Mouse (Mus musculus) hindbrain, embryonic 11.5 days (tissue): ENCODE data around the gene Colgalt2. TPM values are rescaled to one million over a fixed set of nuclear protein-coding genes. Genes with fewer than 3 reads are reported as not detected.

Experiments used
- ATAC-seq: fragments of 200-750 bp; cut with Nextera tagmentation; 2 replicates; pipeline ENCODE4 v1.8.0; 2017; ENCODE audit warnings: mild to moderate bottlenecking, moderate TSS enrichment, moderate library complexity; ENCODE audit not compliant: low FRiP score
- DNase-seq: peaks from one replicate; pipeline ENCODE4 v3.0.0-alpha.2; 2015; ENCODE audit warnings: low spot score
- H3K27ac ChIP-seq: fragments of 300-500 bp; sonication (generic); 2 replicates; pipeline ENCODE4 v1.5.1; 2014; ENCODE audit warnings: mild to moderate bottlenecking, low read depth, low read length
- H3K27me3 ChIP-seq: fragments of 300-500 bp; sonication (generic); 2 replicates; pipeline ENCODE4 v1.6.1; 2014; ENCODE audit warnings: mild to moderate bottlenecking, low read length, moderate library complexity, mixed read lengths; ENCODE audit not compliant: control insufficient read depth, insufficient read depth
- H3K36me3 ChIP-seq: fragments of 300-500 bp; sonication (generic); 2 replicates; pipeline ENCODE4 v1.6.1; 2014; ENCODE audit warnings: mild to moderate bottlenecking, low read length, moderate library complexity, mixed read lengths; ENCODE audit not compliant: control insufficient read depth, insufficient read depth
- H3K4me1 ChIP-seq: fragments of 300-500 bp; sonication (generic); replicated peaks from 2 replicates; pipeline ENCODE4 v1.6.1; 2014; ENCODE audit warnings: low read length, mixed read lengths; ENCODE audit not compliant: control insufficient read depth, insufficient read depth
- H3K4me2 ChIP-seq: fragments of 300-500 bp; sonication (generic); replicated peaks from 2 replicates; pipeline ENCODE4 v1.6.1; 2014; ENCODE audit warnings: mild to moderate bottlenecking, low read depth, low read length
- H3K4me3 ChIP-seq: fragments of 300-500 bp; sonication (generic); 2 replicates; pipeline ENCODE4 v1.5.1; 2014; ENCODE audit warnings: low read depth, low read length
- H3K9ac ChIP-seq: fragments of 300-500 bp; sonication (generic); 2 replicates; pipeline ENCODE4 v1.6.1; 2014; ENCODE audit warnings: low read depth, low read length
- H3K9me3 ChIP-seq: fragments of 300-500 bp; sonication (generic); 2 replicates; pipeline ENCODE4 v1.6.1; 2016; ENCODE audit warnings: low read length; ENCODE audit not compliant: control insufficient read depth
- WGBS: fragments of 180-500 bp; shearing (Covaris S2); extraction: QIAGEN DNeasy Blood & Tissue Kit; methylation state at CpG from one replicate; pipeline ENCODE4 v1.1.7; 2014; 5-methylcytosine and 5-hydroxymethylcytosine counted together
- polyA plus RNA-seq: library from polyadenylated mRNA; unstranded; fragments of >200 nt; fragmentation: Nextera tagmentation; extraction: Ambion mirVana; gene quantifications from 2 replicates; pipeline ENCODE4 v1.2.1, GENCODE M21; 2014

Gene Colgalt2
- polyA plus RNA-seq, 1 experiment from 2014 or later = 2.7 TPM

- Histone ChIP-seq H3K4me3 (no peak overlapping the region), H3K27ac (no peak overlapping the region), H3K4me1 (no peaks in the 10 kb centered on the region), H3K4me2 (no peak overlapping the region), H3K36me3 (no peaks in the 10 kb centered on the region; the same call in 1 of the 2 replicates), H3K27me3 (no peaks in the 10 kb centered on the region), H3K9me3 (no peaks in the 10 kb centered on the region), H3K9ac (no peak overlapping the region)
- 88% methylated on average over 6 of the region's 6 CpGs for WGBS
- DNase-seq (no peak), ATAC-seq (no peak)
Measured at GRCm38 (mm10) chr1:152528214-152528613, 128.6 kb downstream of the Colgalt2 start.

- H3K27me3 ChIP-seq = no peaks in the 10 kb centered on the region
- H3K4me2 ChIP-seq = no peak overlapping the region
- H3K9ac ChIP-seq = no peak overlapping the region
- ATAC-seq (no peak), DNase-seq (no peak)
- no peaks in the 10 kb centered on the region for H3K9me3 ChIP-seq
- H3K4me1 ChIP-seq = no peaks in the 10 kb centered on the region
- no peaks in the 10 kb centered on the region; the same call in 1 of the 2 replicates for H3K36me3 ChIP-seq
- no peak overlapping the region for H3K4me3 ChIP-seq
- H3K27ac ChIP-seq = no peak overlapping the region
- WGBS = 90% methylated on average over 3 of the region's 3 CpGs
Measured at GRCm38 (mm10) chr1:152528778-152529177, 129.1 kb downstream of the Colgalt2 start.

- Histone ChIP-seq H3K27me3 (no peaks in the 10 kb centered on the region), H3K4me2 (no peak overlapping the region), H3K9ac (no peak overlapping the region), H3K4me1 (no peaks in the 10 kb centered on the region), H3K4me3 (no peak overlapping the region), H3K27ac (no peak overlapping the region), H3K36me3 (no peaks in the 10 kb centered on the region; the same call in 1 of the 2 replicates), H3K9me3 (no peaks in the 10 kb centered on the region)
- WGBS = 68% methylated on average over 15 of the region's 15 CpGs
- ATAC-seq (no peak), DNase-seq (no peak)
Measured at GRCm38 (mm10) chr1:152531498-152531897, 131.9 kb downstream of the Colgalt2 start.

- ATAC-seq = no peak
- 88% methylated on average over 7 of the region's 7 CpGs for WGBS
Measured at GRCm38 (mm10) chr1:152534531-152534930, 134.9 kb downstream of the Colgalt2 start.

GRCm38 (mm10) chr1:152536416-152537018, 136.9 kb downstream of the Colgalt2 start:
- Histone ChIP-seq H3K4me3 (no peak overlapping the region), H3K4me2 (no peak overlapping the region), H3K9me3 (no peaks in the 10 kb centered on the region), H3K27ac (no peak overlapping the region), H3K27me3 (no peaks in the 10 kb centered on the region), H3K36me3 (0 out of 2 replicates have a peak, but pooled peaks cover 3% of the 10 kb centered on the region), H3K9ac (no peak overlapping the region), H3K4me1 (no peaks in the 10 kb centered on the region)
- WGBS = 57% methylated on average over 16 of the region's 16 CpGs
- peak; percentile 18 for DNase-seq
- no peak for ATAC-seq

More at GRCm38 (mm10) chr1:152534531-152534930, 134.9 kb downstream of the Colgalt2 start:
- Histone ChIP-seq H3K9me3 (no peaks in the 10 kb centered on the region), H3K27me3 (no peaks in the 10 kb centered on the region), H3K36me3 (0 out of 2 replicates have a peak, but pooled peaks cover 3% of the 10 kb centered on the region), H3K4me3 (no peak overlapping the region), H3K9ac (no peak overlapping the region), H3K4me1 (no peaks in the 10 kb centered on the region), H3K4me2 (no peak overlapping the region), H3K27ac (no peak overlapping the region)
- no peak for DNase-seq

GRCm38 (mm10) chr1:152537186-152537585, 137.6 kb downstream of the Colgalt2 start:
- H3K4me2 ChIP-seq = no peak overlapping the region
- ATAC-seq = no peak
- H3K36me3 ChIP-seq = 0 out of 2 replicates have a peak, but pooled peaks cover 3% of the 10 kb centered on the region
- H3K9ac ChIP-seq = no peak overlapping the region
- WGBS = 74% methylated on average over 13 of the region's 13 CpGs
- H3K4me3 ChIP-seq = no peak overlapping the region
- H3K27me3 ChIP-seq = no peaks in the 10 kb centered on the region
- no peak for DNase-seq
- H3K4me1 ChIP-seq = no peaks in the 10 kb centered on the region
- H3K27ac ChIP-seq = no peak overlapping the region
- no peaks in the 10 kb centered on the region for H3K9me3 ChIP-seq

GRCm38 (mm10) chr1:152538817-152539216, 139.2 kb downstream of the Colgalt2 start:
- Histone ChIP-seq H3K4me2 (no peak overlapping the region), H3K27me3 (no peaks in the 10 kb centered on the region), H3K36me3 (0 out of 2 replicates have a peak, but pooled peaks cover 3% of the 10 kb centered on the region), H3K9ac (no peak overlapping the region), H3K27ac (no peak overlapping the region), H3K9me3 (no peaks in the 10 kb centered on the region), H3K4me3 (no peak overlapping the region), H3K4me1 (no peaks in the 10 kb centered on the region)
- 93% methylated on average over 4 of the region's 4 CpGs for WGBS
- ATAC-seq (no peak), DNase-seq (no peak)

- WGBS = 93% methylated on average over 3 of the region's 3 CpGs
- Histone ChIP-seq H3K9ac (no peak overlapping the region), H3K27me3 (no peaks in the 10 kb centered on the region), H3K4me2 (no peak overlapping the region), H3K4me1 (no peaks in the 10 kb centered on the region), H3K27ac (no peak overlapping the region), H3K9me3 (no peaks in the 10 kb centered on the region), H3K36me3 (0 out of 2 replicates have a peak, but pooled peaks cover 3% of the 10 kb centered on the region), H3K4me3 (no peak overlapping the region)
- ATAC-seq = no peak
- no peak for DNase-seq
Measured at GRCm38 (mm10) chr1:152540304-152540887, 140.8 kb downstream of the Colgalt2 start.
